Mouse (Mus musculus) CD4-positive, CD25-positive, alpha-beta regulatory T cell, adult 2 months (primary cell): ENCODE data around the gene Cmya5.
A peak's percentile ranks its signal among the peaks of the same experiment; 100 is the strongest.
"Not testable (repeated sequence)": the region's sequence is repeated elsewhere in the genome, so short reads cannot be mapped to it uniquely, and the experiment has no call there.

ENCODE experiments used
- DNase-seq: peaks from one replicate; pipeline ENCODE4 v3.0.0-alpha.2; 2012; ENCODE audit warnings: low read depth, low spot score

Cmya5 gene

GRCm38 (mm10) chr13:93122321-93122720, 22.2 kb downstream of the Cmya5 start:
- no peak for DNase-seq

- DNase-seq = no peak
These were observed 27.3 kb downstream of the Cmya5 start for GRCm38 (mm10) chr13:93117241-93117640.

GRCm38 (mm10) chr13:93102340-93103090, 42.0 kb downstream of the Cmya5 start:
- DNase-seq = no peak

- no peak for DNase-seq
These were observed 45.9 kb downstream of the Cmya5 start for GRCm38 (mm10) chr13:93098596-93098995.

GRCm38 (mm10) chr13:93096643-93097042, 47.9 kb downstream of the Cmya5 start:
- DNase-seq = peak; percentile 41

- DNase-seq = peak; percentile 73
These were observed 49.3 kb downstream of the Cmya5 start for GRCm38 (mm10) chr13:93095097-93095791.

GRCm38 (mm10) chr13:93094204-93094935, 50.2 kb downstream of the Cmya5 start:
- peak; percentile 73 for DNase-seq

- DNase-seq = peak; percentile 49
These were observed 50.8 kb downstream of the Cmya5 start for GRCm38 (mm10) chr13:93093697-93094096.

- DNase-seq = no peak
These were observed 51.6 kb downstream of the Cmya5 start for GRCm38 (mm10) chr13:93092916-93093429.

- DNase-seq = no peak
These were observed 52.6 kb downstream of the Cmya5 start for GRCm38 (mm10) chr13:93091866-93092455.

GRCm38 (mm10) chr13:93091176-93091575, 53.3 kb downstream of the Cmya5 start:
- no peak for DNase-seq

GRCm38 (mm10) chr13:93089481-93089880, 55.0 kb downstream of the Cmya5 start:
- no peak for DNase-seq

GRCm38 (mm10) chr13:93085711-93086110, 58.8 kb downstream of the Cmya5 start:
- no peak for DNase-seq

- not testable (repeated sequence) for DNase-seq
These were observed 62.2 kb downstream of the Cmya5 start for GRCm38 (mm10) chr13:93082324-93082723.

- DNase-seq = peak; percentile 22
These were observed 63.7 kb downstream of the Cmya5 start for GRCm38 (mm10) chr13:93080859-93081258.

GRCm38 (mm10) chr13:93074147-93074641, 70.3 kb downstream of the Cmya5 start:
- DNase-seq = peak; percentile 13

GRCm38 (mm10) chr13:93073595-93073994, 70.9 kb downstream of the Cmya5 start:
- DNase-seq = peak; percentile 56

GRCm38 (mm10) chr13:93072871-93073411, 71.6 kb downstream of the Cmya5 start:
- peak; percentile 64 for DNase-seq

- DNase-seq = no peak
These were observed 74.1 kb downstream of the Cmya5 start for GRCm38 (mm10) chr13:93070406-93070805.

- peak; percentile 11 for DNase-seq
These were observed 75.0 kb downstream of the Cmya5 start for GRCm38 (mm10) chr13:93069481-93069880.

- DNase-seq = no peak
These were observed 76.2 kb downstream of the Cmya5 start for GRCm38 (mm10) chr13:93068353-93068752.
